Mouse (Mus musculus) kidney, adult 2 months (tissue): ENCODE results near the gene Cd83. TPM values are rescaled to one million over a fixed set of nuclear protein-coding genes. Genes with fewer than 3 reads are reported as not detected.

Source experiments
- DNase-seq: peaks from one replicate; pipeline ENCODE4 v3.0.0; 2021
- H3K27ac ChIP-seq: fragments of 200-500 bp; 2 replicates; pipeline ENCODE4 v1.5.1; 2012; ENCODE audit warnings: low read depth, low read length, control low read depth, inconsistent platforms; ENCODE audit not compliant: insufficient read depth
- H3K27me3 ChIP-seq: fragments of 200-500 bp; replicated peaks from 2 replicates; pipeline ENCODE4 v1.6.1; 2012; ENCODE audit warnings: mild to moderate bottlenecking, moderate library complexity, low read length, inconsistent platforms; ENCODE audit not compliant: control insufficient read depth, insufficient read depth
- H3K36me3 ChIP-seq: fragments of 200-500 bp; 2 replicates; pipeline ENCODE4 v1.6.1; 2012; ENCODE audit warnings: mild to moderate bottlenecking, moderate library complexity, low read length, inconsistent platforms; ENCODE audit not compliant: control insufficient read depth, insufficient read depth
- H3K4me1 ChIP-seq: fragments of 200-500 bp; 2 replicates; pipeline ENCODE4 v1.6.1; 2011; ENCODE audit warnings: low read length; ENCODE audit not compliant: control insufficient read depth, insufficient read depth
- H3K4me3 ChIP-seq: fragments of 200-500 bp; 2 replicates; pipeline ENCODE4 v1.5.1; 2011; ENCODE audit warnings: mild to moderate bottlenecking, low read depth, low read length, control low read depth; ENCODE audit not compliant: insufficient read depth
- CTCF ChIP-seq: fragments of 200-500 bp; conservative IDR thresholded peaks from 2 replicates; pipeline ENCODE4 v1.5.1; 2011; ENCODE audit warnings: low read depth, mild to moderate bottlenecking, control low read depth, low read length, moderate library complexity, mixed read lengths; ENCODE audit not compliant: insufficient read depth, insufficient read length
- POLR2A ChIP-seq: fragments of 200-500 bp; IDR thresholded peaks from one replicate; pipeline ENCODE4 v1.6.1; 2011; ENCODE audit warnings: low read depth, low read length, control low read depth
- WGBS: fragments of 180-500 bp; shearing (Covaris S2); methylation state at CpG from one replicate; pipeline ENCODE4 v1.1.7; 2018; 5-methylcytosine and 5-hydroxymethylcytosine counted together
- polyA plus RNA-seq: library from polyadenylated mRNA; depleted of rRNA; stranded (reverse); fragments of >200 nt; gene quantifications from 2 replicates; pipeline ENCODE4 v1.2.3, GENCODE M21; 2012

Gene Cd83
- polyA plus RNA-seq, 1 experiment = 3.3 TPM

DNA sequence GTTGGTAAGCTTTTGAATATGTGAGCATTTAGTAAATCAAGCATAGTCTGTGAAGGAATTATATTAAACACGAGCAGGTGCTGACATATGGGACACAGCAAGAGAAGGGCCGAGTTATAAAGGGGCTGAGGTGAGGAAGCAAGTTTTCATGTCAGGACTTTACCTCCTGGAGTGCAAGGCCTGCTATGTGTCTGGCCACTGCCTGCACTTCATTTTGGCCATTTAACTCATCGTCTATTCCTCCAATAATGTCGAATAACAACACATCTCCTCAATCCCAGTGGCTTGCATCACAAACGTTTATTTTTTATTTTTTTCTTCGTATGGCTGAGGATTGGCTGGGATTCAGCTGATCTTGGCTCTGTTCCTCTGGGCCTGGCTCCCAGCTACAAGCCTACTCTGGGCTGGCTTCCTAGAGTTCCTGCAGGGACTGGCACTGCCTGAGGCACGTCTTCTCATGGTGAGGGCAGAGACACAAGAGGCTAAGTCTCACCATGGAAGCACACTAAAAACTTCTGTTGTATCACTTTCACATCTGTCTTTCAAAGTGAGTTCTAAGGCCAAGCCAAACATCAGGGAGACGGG is 20.5 kb upstream of the Cd83 start:
- Histone ChIP-seq H3K27ac (no peak overlapping the region), H3K4me3 (no peak overlapping the region), H3K27me3 (no peaks in the 10 kb centered on the region), H3K4me1 (no peaks in the 10 kb centered on the region), H3K36me3 (no peaks in the 10 kb centered on the region)
- no peak for TF ChIP-seq CTCF
- TF ChIP-seq POLR2A = no peak
- DNase-seq = peak; percentile 35
- 61% methylated on average over 8 of the region's 8 CpGs for WGBS

DNA sequence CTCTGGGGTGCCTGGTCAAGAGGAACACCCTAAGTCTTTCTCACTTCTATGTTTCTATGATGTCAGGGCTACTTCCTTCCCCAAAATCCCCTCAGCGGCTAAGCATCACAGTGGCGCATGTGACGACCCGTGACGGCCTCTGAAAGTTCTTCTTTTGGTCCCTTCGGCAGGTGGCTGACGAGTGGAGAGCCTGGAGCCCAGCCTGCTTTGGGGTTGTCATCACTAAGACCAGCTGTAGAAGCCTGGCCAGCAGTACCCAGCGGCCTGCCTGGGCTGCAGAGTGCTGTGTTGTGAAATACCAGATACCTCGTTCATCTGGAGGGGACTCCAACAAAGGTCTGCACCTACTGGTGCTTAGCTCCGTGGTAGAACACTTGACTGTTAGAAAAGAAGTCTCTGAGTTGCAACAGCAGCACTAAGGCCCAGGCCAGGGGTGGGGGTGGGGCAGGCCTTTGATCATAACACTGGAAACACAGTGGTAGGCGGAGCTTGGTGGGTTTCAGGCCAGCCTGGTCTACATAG is 19.2 kb upstream of the Cd83 start:
- Histone ChIP-seq H3K4me1 (no peaks in the 10 kb centered on the region), H3K27me3 (no peaks in the 10 kb centered on the region), H3K36me3 (no peaks in the 10 kb centered on the region), H3K4me3 (no peak overlapping the region), H3K27ac (no peak overlapping the region)
- 79% methylated on average over 11 of the region's 11 CpGs for WGBS
- peak; percentile 28 for DNase-seq
- TF ChIP-seq CTCF (no peak), POLR2A (no peak)

DNA sequence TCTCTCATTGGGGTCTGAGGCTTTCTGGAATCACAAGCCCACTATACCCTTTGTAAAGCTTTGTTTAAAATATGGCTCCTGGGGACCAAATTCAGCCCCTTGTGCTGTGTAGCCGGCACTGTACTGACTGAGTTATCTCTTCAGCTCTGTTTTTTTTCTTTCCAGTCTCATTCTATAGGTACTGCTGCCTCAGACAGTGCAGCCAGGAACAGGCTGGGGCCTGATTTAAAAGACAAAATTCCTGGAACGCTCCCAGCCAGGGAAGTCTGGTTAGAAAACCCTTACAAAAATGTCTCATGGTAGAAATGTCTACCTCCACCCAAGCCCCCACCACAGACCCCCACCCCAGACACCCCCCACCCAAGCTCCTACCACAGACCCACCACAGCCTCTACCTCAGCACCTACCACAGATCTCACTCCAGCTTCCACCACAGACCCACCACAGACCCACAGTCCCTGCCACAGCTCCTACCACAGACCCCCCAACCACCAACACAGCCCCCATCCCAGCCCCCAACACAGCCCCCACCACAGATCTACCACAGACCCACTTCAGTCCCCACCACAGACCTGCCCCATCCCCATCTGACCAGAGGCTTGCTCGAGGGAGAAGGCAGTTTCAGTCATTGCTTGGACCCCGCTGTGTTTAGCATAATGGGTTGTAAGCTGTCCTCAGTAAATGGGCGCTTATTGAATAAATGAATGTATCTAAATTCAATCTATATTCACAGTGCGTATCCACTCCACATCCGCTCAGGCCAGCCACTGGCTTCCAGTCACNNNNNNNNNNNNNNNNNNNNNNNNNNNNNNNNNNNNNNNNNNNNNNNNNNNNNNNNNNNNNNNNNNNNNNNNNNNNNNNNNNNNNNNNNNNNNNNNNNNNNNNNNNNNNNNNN is 17.5 kb upstream of the Cd83 start:
- H3K27ac ChIP-seq = no peak overlapping the region
- H3K4me3 ChIP-seq = no peak overlapping the region
- 94% methylated on average over 7 of the region's 7 CpGs for WGBS
- H3K4me1 ChIP-seq = no peaks in the 10 kb centered on the region
- no peak for DNase-seq
- H3K36me3 ChIP-seq = no peaks in the 10 kb centered on the region
- TF ChIP-seq CTCF = no peak
- no peak for TF ChIP-seq POLR2A
- no peaks in the 10 kb centered on the region for H3K27me3 ChIP-seq

DNA sequence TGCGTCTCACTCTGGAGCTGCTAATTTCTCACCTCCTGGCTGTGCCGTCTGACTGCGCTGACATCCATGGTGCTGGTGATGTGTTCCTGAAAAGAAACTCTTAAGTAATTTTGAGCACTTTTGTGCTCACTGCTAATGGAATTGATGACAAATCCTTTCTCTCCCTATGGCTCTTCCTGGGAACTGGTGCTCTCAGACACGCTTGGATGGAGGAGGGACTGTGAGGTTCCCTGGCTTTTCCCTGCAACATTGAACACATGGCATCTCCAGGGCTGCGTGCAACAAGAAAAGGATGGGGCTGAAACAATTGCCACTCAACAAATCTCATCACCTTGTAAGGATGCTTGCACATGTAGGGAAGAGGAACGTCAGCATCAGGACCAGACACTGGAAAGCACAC is 11.6 kb upstream of the Cd83 start:
- DNase-seq = no peak
- H3K36me3 ChIP-seq = no peaks in the 10 kb centered on the region
- H3K27ac ChIP-seq = no peak overlapping the region
- no peaks in the 10 kb centered on the region for H3K27me3 ChIP-seq
- TF ChIP-seq POLR2A = no peak
- no peak for TF ChIP-seq CTCF
- 75% methylated on average over 6 of the region's 6 CpGs for WGBS
- H3K4me3 ChIP-seq = no peak overlapping the region
- H3K4me1 ChIP-seq = no peaks in the 10 kb centered on the region

GRCm38 (mm10) chr13:43773965-43774566 is 10.5 kb upstream of the Cd83 start:
- no peak overlapping the region for H3K4me3 ChIP-seq
- no peaks in the 10 kb centered on the region for H3K27me3 ChIP-seq
- no peaks in the 10 kb centered on the region for H3K4me1 ChIP-seq
- peak; percentile 78 for DNase-seq
- no peak for TF ChIP-seq CTCF
- TF ChIP-seq POLR2A = no peak
- 53% methylated on average over 15 of the region's 15 CpGs for WGBS
- no peaks in the 10 kb centered on the region for H3K36me3 ChIP-seq
- H3K27ac ChIP-seq = no peak overlapping the region

DNA sequence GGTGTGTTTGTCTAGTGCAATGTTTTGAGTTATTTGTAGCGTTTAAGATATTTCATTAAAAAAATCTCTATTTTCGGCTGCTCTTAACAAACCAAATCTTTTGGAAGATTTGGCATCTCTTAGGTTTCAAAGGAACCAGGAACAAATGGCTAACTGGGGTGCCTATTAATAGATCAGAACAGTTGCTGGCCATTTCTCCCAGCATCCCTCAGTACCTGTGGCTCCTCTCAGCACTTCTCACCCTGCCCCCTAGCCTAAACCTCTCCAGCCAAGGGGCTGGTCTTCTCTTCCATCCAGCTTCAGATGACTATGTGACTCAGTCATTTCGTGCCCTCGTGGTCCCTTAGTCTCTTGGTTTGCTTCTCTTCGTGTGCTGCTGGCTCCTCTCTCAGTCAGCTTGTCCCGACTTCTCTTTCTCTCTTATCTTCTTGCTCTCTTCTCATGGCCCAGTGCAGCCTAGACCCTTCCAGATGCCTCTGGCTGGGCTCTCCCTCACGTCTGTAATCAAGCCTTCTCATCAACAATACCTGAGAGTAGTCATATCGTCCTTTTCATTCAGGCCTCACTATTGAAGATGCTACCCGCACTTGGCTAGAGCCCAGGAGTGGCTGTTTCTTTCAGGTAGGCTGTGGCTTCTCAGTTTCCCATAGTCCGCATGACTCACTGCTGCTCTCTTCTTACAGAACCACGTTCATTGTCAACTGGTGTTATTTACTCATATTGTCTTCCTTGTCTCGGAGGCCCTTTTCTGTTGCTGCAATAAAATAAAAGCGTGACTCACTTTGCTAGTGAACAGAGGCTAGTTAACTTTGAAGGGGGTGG is 9.8 kb upstream of the Cd83 start:
- no peaks in the 10 kb centered on the region for H3K4me1 ChIP-seq
- no peaks in the 10 kb centered on the region for H3K27me3 ChIP-seq
- no peak overlapping the region for H3K27ac ChIP-seq
- no peaks in the 10 kb centered on the region for H3K36me3 ChIP-seq
- TF ChIP-seq CTCF (no peak), POLR2A (no peak)
- DNase-seq = no peak
- H3K4me3 ChIP-seq = no peak overlapping the region
- 82% methylated on average over 13 of the region's 13 CpGs for WGBS

DNA sequence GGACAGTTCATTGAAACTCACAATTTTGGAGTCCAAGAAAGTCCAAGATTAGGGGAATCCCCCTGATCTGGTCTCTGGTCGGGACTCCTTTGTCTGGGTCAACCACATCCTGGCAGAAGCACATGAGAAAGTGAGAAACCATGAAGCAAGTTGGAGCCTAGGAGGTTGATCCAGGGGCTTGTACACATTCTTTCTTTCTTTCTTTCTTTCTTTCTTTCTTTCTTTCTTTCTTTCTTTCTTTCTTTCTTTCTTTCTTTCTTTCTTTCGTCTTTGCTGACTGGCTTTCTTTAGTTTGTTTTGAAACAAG is 9.2 kb upstream of the Cd83 start:
- Histone ChIP-seq H3K27me3 (no peaks in the 10 kb centered on the region), H3K4me3 (no peak overlapping the region), H3K27ac (no peak overlapping the region), H3K4me1 (no peaks in the 10 kb centered on the region), H3K36me3 (no peaks in the 10 kb centered on the region)
- 85% methylated on average over 2 of the region's 2 CpGs for WGBS
- DNase-seq = no peak
- no peak for TF ChIP-seq POLR2A
- TF ChIP-seq CTCF = no peak
